Mouse (Mus musculus): Measurements from ENCODE around the gene Aldh1l2.

Gene Aldh1l2

DNA sequence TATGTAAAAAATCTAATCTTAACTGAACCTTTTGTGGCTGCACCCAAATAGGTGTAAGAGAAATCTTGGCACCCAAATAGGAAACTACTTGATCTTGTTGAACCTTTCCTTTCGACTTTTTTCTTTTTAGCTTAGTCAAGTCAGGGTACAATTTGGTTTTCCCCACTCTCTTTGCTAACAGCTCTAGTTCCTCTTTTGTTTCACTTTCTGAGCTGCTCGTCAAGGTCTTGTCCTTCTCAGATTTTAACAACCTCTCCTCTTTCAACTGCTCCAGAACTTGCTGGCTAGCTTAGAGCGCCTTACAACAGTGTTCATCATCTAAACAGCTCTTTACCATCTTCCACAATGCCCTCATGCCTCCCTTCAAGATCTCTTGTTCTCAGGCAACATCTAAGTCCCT is 76.4 kb downstream of the Aldh1l2 start:
- DNase-seq (ENCODE audit: low spot score), result no peak

DNA sequence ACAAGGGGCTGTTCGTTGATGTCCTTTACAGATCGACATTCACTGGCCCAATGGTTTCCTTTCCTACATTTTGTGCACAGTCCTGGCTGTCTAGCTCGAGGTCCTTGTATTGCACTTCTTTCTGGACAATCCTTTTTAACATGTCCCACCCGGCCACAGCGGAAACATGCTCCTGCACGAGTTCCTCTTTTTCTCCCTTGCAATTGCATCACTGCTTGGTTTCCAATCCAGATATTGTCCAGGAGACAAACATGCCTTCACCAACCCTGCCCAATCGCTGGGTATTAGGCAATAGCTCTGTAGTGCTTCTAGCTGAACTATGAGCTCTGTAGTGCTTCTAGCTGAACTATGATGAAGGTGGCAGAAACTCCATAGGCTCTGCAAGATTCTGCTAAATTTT is 85.4 kb downstream of the Aldh1l2 start:
- no peak for DNase-seq (ENCODE audit: low spot score)

Measured in ovary, postnatal 14 days (tissue).